ENCODE assay signal across 8 mouse cellular contexts in genomic region chr4:95558271-95558888, GRCm38 (mm10). TPM values are rescaled to one million over a fixed set of nuclear protein-coding genes. Genes with fewer than 3 reads are reported as not detected.
DNase-seq lines count a peak whose midpoint lies in the region; ATAC-seq and TF ChIP-seq lines count a peak whose summit lies in the region.

No protein-coding gene starts in this region.

- no peak for DNase-seq in left cerebral cortex, adult 2 months (ENCODE audit: extremely low spot score in 1 of 2, low spot score in 2 of 2)
- DNase-seq in left cerebral cortex, adult 8-10 months (ENCODE audit: low spot score in 2 of 2), result no peak
- DNase-seq in adrenal gland, adult 8-10 months, result peak; percentile 35
- peak; percentile 61 for DNase-seq in lung, postnatal 0 days (ENCODE audit: low spot score)
- DNase-seq in frontal cortex, postnatal 10 days (ENCODE audit: low spot score in 2 of 2), result no peak
- no peak for DNase-seq in yolk sac, embryonic 10.5 days (ENCODE audit: low spot score)

- intact Hi-C loops in left cerebral cortex, adult 2 months (cut with DNase I), result no loop called here

- H3K4me2 ChIP-seq in forebrain, embryonic 15.5 days (replicated peaks), result no peak overlapping the region
- no peak overlapping the region for H3K4me2 ChIP-seq in intestine, embryonic 16.5 days (ENCODE audit: low read depth, low read length)
- 0 out of 2 replicates have a peak overlapping the region, but pooled peaks have one; percentile 64 for H3K4me2 ChIP-seq in lung, postnatal 0 days (replicated peaks; ENCODE audit: low read depth, low read length)

- H3K9ac ChIP-seq in forebrain, embryonic 15.5 days (replicated peaks), result no peak overlapping the region
- no peak overlapping the region for H3K9ac ChIP-seq in intestine, embryonic 16.5 days (ENCODE audit: low read depth, low read length)
- no peak overlapping the region for H3K9ac ChIP-seq in lung, postnatal 0 days (replicated peaks; ENCODE audit: low read depth)

- H3K9me3 ChIP-seq in forebrain, embryonic 15.5 days, result no peaks in the 10 kb centered on the region
- no peaks in the 10 kb centered on the region for H3K9me3 ChIP-seq in intestine, embryonic 16.5 days (ENCODE audit: control insufficient read depth, low read length)
- H3K9me3 ChIP-seq in lung, postnatal 0 days (ENCODE audit: low read length), result no peaks in the 10 kb centered on the region

- no peaks in the 10 kb centered on the region for H3K36me3 ChIP-seq in forebrain, embryonic 15.5 days
- H3K36me3 ChIP-seq in intestine, embryonic 16.5 days (ENCODE audit: control insufficient read depth, insufficient read depth, low read length), result no peaks in the 10 kb centered on the region
- H3K36me3 ChIP-seq in lung, postnatal 0 days (ENCODE audit: insufficient read depth, low read length), result no peaks in the 10 kb centered on the region

- no peak for TF ChIP-seq CTCF in left cerebral cortex, adult 2 months (IDR thresholded peaks at IDR 0.05)
- no peak for TF ChIP-seq CTCF in lung, postnatal 0 days (IDR thresholded peaks at IDR 0.05)

- no peak for ATAC-seq in forebrain, embryonic 15.5 days (replicated peaks)
- ATAC-seq in intestine, embryonic 16.5 days, result no peak
- no peak for ATAC-seq in lung, postnatal 0 days

- H3K4me3 ChIP-seq in left cerebral cortex, adult 2 months, result peak overlapping the region; percentile 67
- no peak overlapping the region for H3K4me3 ChIP-seq in forebrain, embryonic 15.5 days
- no peak overlapping the region for H3K4me3 ChIP-seq in intestine, embryonic 16.5 days (ENCODE audit: low read length)
- no peak overlapping the region for H3K4me3 ChIP-seq in lung, postnatal 0 days (ENCODE audit: low read depth, low read length)

- peaks cover 21% of the 10 kb centered on the region for H3K4me1 ChIP-seq in forebrain, embryonic 15.5 days
- H3K4me1 ChIP-seq in intestine, embryonic 16.5 days (ENCODE audit: control insufficient read depth, insufficient read depth, low read length), result peaks cover 15% of the 10 kb centered on the region
- peaks cover 9% of the 10 kb centered on the region for H3K4me1 ChIP-seq in lung, postnatal 0 days (ENCODE audit: insufficient read depth, low read depth, low read length)

- TF ChIP-seq EP300 in lung, postnatal 0 days (IDR thresholded peaks at IDR 0.05), result no peak

- H3K27me3 ChIP-seq in forebrain, embryonic 15.5 days, result no peaks in the 10 kb centered on the region
- no peaks in the 10 kb centered on the region for H3K27me3 ChIP-seq in intestine, embryonic 16.5 days (replicated peaks; ENCODE audit: control insufficient read depth, insufficient read depth, low read length)
- no peaks in the 10 kb centered on the region for H3K27me3 ChIP-seq in lung, postnatal 0 days (replicated peaks; ENCODE audit: insufficient read depth, low read length)

- peak overlapping the region; percentile 91 for H3K27ac ChIP-seq in left cerebral cortex, adult 2 months
- H3K27ac ChIP-seq in forebrain, embryonic 15.5 days (replicated peaks), result peak overlapping the region; percentile 62
- peak overlapping the region; percentile 88 for H3K27ac ChIP-seq in intestine, embryonic 16.5 days (ENCODE audit: low read length)
- peak overlapping the region; percentile 68 for H3K27ac ChIP-seq in lung, postnatal 0 days (ENCODE audit: low read length)

- WGBS in forebrain, embryonic 15.5 days, result 38% methylated on average over 4 of the region's 4 CpGs
- 58% methylated on average over 4 of the region's 4 CpGs for WGBS in intestine, embryonic 16.5 days
- WGBS in lung, postnatal 0 days, result 42% methylated on average over 4 of the region's 4 CpGs

RNA-seq across cellular contexts. Expression of gene Fggy, which starts 1.1 kb away (rescaled TPM):
- 10 to 100 TPM; 15.7 to 18.3 TPM for total RNA-seq in left cerebral cortex, adult 2 months (2021)
- total RNA-seq in left cerebral cortex, adult 8-10 months (2022), result 10 to 100 TPM; 17.5 to 25.4 (median 19.4) TPM
- total RNA-seq in adrenal gland, adult 8-10 months (2022), result 10 to 100 TPM; 57.0 to 86.3 (median 73.5) TPM
- polyA plus RNA-seq in forebrain, embryonic 15.5 days (2015; fragmentation: Nextera tagmentation; extraction: Ambion mirVana), result 4.2 and 5.2 TPM in 2 replicates
- 22.8 and 29.3 TPM in 2 replicates for polyA plus RNA-seq in intestine, embryonic 16.5 days (2015; fragmentation: Nextera tagmentation; extraction: Ambion mirVana)
- 6.2 and 8.9 TPM in 2 replicates for polyA plus RNA-seq in lung, postnatal 0 days (2015; fragmentation: Nextera tagmentation; extraction: Ambion mirVana)

Comparison
In these comparisons a context has a peak if more than half of its experiments do, and no peak if none do; other contexts are left out.
1. DNase-seq: peak in adrenal gland, adult 8-10 months (single experiment) and lung, postnatal 0 days (single experiment); none in left cerebral cortex, adult 2 months (0 of 2), left cerebral cortex, adult 8-10 months (0 of 2), frontal cortex, postnatal 10 days (0 of 2) and yolk sac, embryonic 10.5 days (single experiment).
2. Peak in every context shown above with its lines, with median percentiles within 50 percentile points of each other: H3K27ac ChIP-seq.